Mouse (Mus musculus) megakaryocyte, embryonic 14.5 days (primary cell): ENCODE results near the gene Wdr54.

ENCODE experiments used
- FLI1 ChIP-seq: IDR thresholded peaks from 2 replicates; pipeline ENCODE4 v1.6.1; 2012; ENCODE audit warnings: low read length, inconsistent platforms, mixed read lengths
- GATA1 ChIP-seq: IDR thresholded peaks from 3 replicates; pipeline ENCODE4 v1.6.1; 2012; ENCODE audit warnings: mixed read lengths, low read length, inconsistent platforms, borderline replicate concordance

GRCm38 (mm10) chr6:83162701-83163100 is 6.5 kb upstream of the Wdr54 start:
- TF ChIP-seq GATA1, result no peak
- TF ChIP-seq FLI1, result no peak
